Comparison of ENCODE assay signal across 17 mouse cellular contexts in the genomic region with DNA sequence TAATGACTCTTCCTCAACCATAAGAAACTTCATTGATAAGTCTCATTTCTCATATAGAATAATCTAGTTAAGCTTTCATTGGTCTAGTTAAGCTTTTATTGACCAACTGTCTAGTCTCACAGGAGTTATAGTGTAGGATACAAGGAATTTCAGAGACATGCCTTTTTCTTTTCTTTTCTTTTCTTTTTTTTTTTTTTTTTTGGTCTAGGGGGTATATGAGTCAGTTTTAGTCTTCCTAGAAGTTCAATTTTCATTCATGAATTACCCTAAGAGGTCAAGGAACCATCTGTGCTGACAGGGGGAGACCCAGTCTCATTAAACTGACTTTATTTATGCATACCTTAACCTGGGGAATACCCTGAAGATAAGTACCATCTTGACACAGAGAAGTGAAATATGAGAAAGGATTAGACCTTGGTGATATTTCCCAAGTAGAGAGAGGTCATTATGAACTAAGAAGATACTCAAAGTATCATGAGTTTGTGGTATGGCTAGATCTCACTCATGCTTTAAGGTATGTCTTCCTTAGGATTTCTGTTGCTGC.
"Had no signal": no experiment of that assay in that cellular context is flagged by ENCODE, and none has a peak within 500 bp of the region (broad histone marks: within the 10 kb centered on the region; RNA-seq: fewer than 3 reads in every experiment).

No protein-coding gene starts in this region.

- H3K27ac ChIP-seq: neural tube, embryonic 12.5 days; neural tube, embryonic 13.5 days; neural tube, embryonic 15.5 days; stomach, embryonic 15.5 days; stomach, postnatal 0 days had no signal

- H3K9me3 ChIP-seq: neural tube, embryonic 12.5 days; neural tube, embryonic 13.5 days; neural tube, embryonic 15.5 days; stomach, embryonic 15.5 days had no signal

- DNase-seq: retina, postnatal 1 day; right cerebral cortex, adult 18-20 months; right cerebral cortex, postnatal 14 days; right cerebral cortex, postnatal 25 days; right cerebral cortex, postnatal 4 days; spleen, adult 18-20 months; thymus, adult 18-20 months; thymus, adult 2 months; thymus, postnatal 14 days; thymus, postnatal 25 days; thymus, postnatal 36 days; thymus, postnatal 4 days had no signal

- H3K36me3 ChIP-seq: neural tube, embryonic 12.5 days; neural tube, embryonic 13.5 days; neural tube, embryonic 15.5 days; stomach, embryonic 15.5 days had no signal

- H3K4me1 ChIP-seq: stomach, embryonic 15.5 days had no signal

- H3K9ac ChIP-seq: neural tube, embryonic 12.5 days; neural tube, embryonic 13.5 days; neural tube, embryonic 15.5 days; stomach, embryonic 15.5 days had no signal

- H3K27me3 ChIP-seq: neural tube, embryonic 12.5 days; neural tube, embryonic 13.5 days; neural tube, embryonic 15.5 days; stomach, embryonic 15.5 days had no signal

- H3K4me3 ChIP-seq: neural tube, embryonic 12.5 days; neural tube, embryonic 13.5 days; neural tube, embryonic 15.5 days; stomach, embryonic 15.5 days had no signal

- H3K4me2 ChIP-seq: neural tube, embryonic 12.5 days; neural tube, embryonic 13.5 days; neural tube, embryonic 15.5 days; stomach, embryonic 15.5 days had no signal
